Mouse (Mus musculus) testis, postnatal 10 days (tissue): Measurements from ENCODE around the gene Gm732.

Source experiments
- DNase-seq: peaks from one replicate; pipeline ENCODE4 v3.0.0; 2021; ENCODE audit warnings: low spot score

The Gm732 gene

DNA sequence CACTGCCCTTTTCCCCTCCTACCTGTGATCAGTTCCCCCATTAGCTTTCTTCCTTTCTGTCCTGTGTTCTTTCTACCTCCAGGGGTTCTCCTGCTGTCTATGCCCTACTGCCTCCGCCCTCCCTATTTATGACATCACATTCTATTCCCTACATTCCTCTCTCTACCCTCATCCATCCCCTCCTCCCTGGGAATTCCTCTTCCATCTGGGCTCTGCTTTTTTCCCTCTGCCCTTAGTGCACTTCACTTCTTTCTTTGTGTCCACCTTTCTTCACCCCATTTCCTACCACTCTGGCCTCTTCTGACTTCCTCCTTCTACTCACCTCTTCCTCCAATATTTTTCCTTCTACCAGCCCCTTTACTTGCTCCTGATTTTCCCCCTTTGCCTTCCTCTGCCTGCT, at the start of gene Gm732:
Gene Gm732 (minus strand): TSS at position 101 of the 400 bp plus-strand sequence.
- no peak for DNase-seq
